Mouse (Mus musculus) embryonic facial prominence, embryonic 10.5 days (tissue): ENCODE measurements at regions not wholly inside any gene's neighbourhood (a gene's known extent, or its start where the extent isn't known, plus 50 kb on each side); places are given as distances from the start of the nearest gene placed in this dataset.

Source experiments
- DNase-seq: peaks from one replicate; pipeline ENCODE4 v3.0.0-alpha.2; 2017; ENCODE audit warnings: low spot score
- H3K27ac ChIP-seq: fragments of 300-500 bp; sonication (generic); replicated peaks from 2 replicates; pipeline ENCODE4 v1.5.1; 2016; ENCODE audit warnings: mild to moderate bottlenecking
- H3K27me3 ChIP-seq: fragments of 300-500 bp; sonication (generic); replicated peaks from 2 replicates; pipeline ENCODE4 v1.6.1; 2016; ENCODE audit warnings: low read depth, mild to moderate bottlenecking; ENCODE audit not compliant: poor library complexity, severe bottlenecking
- H3K36me3 ChIP-seq: fragments of 300-500 bp; sonication (generic); replicated peaks from 2 replicates; pipeline ENCODE4 v1.6.1; 2016; ENCODE audit warnings: mild to moderate bottlenecking, moderate library complexity
- H3K4me1 ChIP-seq: fragments of 300-500 bp; sonication (generic); 2 replicates; pipeline ENCODE4 v1.6.1; 2016
- H3K4me3 ChIP-seq: fragments of 300-500 bp; sonication (generic); 2 replicates; pipeline ENCODE4 v1.5.1; 2016; ENCODE audit warnings: mild to moderate bottlenecking, moderate library complexity
- H3K9me3 ChIP-seq: fragments of 300-500 bp; sonication (generic); 2 replicates; pipeline ENCODE4 v1.6.1; 2016; ENCODE audit warnings: mild to moderate bottlenecking
- WGBS: fragments of 180-500 bp; shearing (Covaris S2); methylation state at CpG from one replicate; pipeline ENCODE4 v1.1.7; 2016; 5-methylcytosine and 5-hydroxymethylcytosine counted together

GRCm38 (mm10) chr8:10879049-10879847 is 129.0 kb downstream of the Irs2 start:
- no peak overlapping the region for H3K4me3 ChIP-seq
- no peaks in the 10 kb centered on the region for H3K4me1 ChIP-seq
- no peaks in the 10 kb centered on the region for H3K36me3 ChIP-seq
- no peaks in the 10 kb centered on the region for H3K9me3 ChIP-seq
- H3K27ac ChIP-seq: no peak overlapping the region
- 88% methylated on average over 10 of the region's 10 CpGs for WGBS
- no peak for DNase-seq
- peaks cover 37% of the 10 kb centered on the region; the same call in 1 of the 2 replicates for H3K27me3 ChIP-seq

- H3K27me3 ChIP-seq: peaks cover 39% of the 10 kb centered on the region; the same call in 1 of the 2 replicates
- H3K4me3 ChIP-seq: no peak overlapping the region
- 90% methylated on average over 4 of the region's 4 CpGs for WGBS
- H3K4me1 ChIP-seq: no peaks in the 10 kb centered on the region
- no peaks in the 10 kb centered on the region for H3K36me3 ChIP-seq
- H3K9me3 ChIP-seq: no peaks in the 10 kb centered on the region
- no peak overlapping the region for H3K27ac ChIP-seq
- no peak for DNase-seq
Observed at GRCm38 (mm10) chr8:10878371-10878770, 129.9 kb downstream of the Irs2 start.

DNA sequence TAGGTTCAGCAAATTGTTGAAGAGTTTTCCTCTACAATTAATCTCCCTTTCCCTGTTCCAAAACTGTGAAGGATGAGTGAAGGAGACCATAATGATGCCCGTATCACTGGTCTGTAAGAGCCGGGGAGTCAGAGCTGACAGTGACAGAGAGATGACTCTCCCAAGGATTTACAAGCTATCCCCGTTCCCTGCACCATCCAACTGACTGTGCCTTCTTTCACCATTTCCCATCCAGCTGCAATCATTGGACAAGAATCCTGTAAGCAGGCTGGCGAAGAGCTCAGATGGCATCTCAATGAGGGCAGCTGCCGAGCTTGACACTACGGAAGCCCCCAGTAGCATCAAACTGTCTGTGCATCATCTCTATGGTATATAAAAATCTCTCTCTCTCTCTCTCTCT is 133.1 kb downstream of the Irs2 start:
- Histone ChIP-seq H3K36me3 (no peaks in the 10 kb centered on the region), H3K27ac (no peak overlapping the region), H3K4me3 (no peak overlapping the region), H3K27me3 (peaks cover 25% of the 10 kb centered on the region; the same call in 1 of the 2 replicates), H3K9me3 (no peaks in the 10 kb centered on the region), H3K4me1 (no peaks in the 10 kb centered on the region)
- DNase-seq: no peak
- WGBS: 86% methylated on average over 6 of the region's 6 CpGs

DNA sequence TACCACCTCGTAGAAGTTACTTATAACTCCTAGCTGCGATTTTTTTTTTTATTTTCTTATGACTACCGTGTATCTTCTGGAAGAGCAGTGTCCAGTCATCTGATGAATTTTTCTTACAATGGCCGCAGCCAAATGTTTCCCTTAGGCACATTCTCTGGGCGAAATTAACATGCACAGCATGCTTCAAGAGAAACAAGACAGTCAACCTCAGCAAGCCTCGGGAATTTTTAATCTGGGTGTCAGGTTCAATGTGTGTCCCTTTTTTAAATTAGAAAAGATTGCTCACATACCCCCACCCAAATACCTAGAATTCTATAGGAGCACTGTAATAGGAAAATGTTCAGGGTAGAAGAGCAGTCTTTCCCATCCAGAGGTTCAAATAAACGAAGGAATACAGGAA is 136.8 kb downstream of the Irs2 start:
- Histone ChIP-seq H3K27me3 (0 out of 2 replicates have a peak, but pooled peaks cover 10% of the 10 kb centered on the region), H3K4me3 (no peak overlapping the region), H3K27ac (no peak overlapping the region), H3K36me3 (no peaks in the 10 kb centered on the region), H3K4me1 (0 out of 2 replicates have a peak, but pooled peaks cover 2% of the 10 kb centered on the region), H3K9me3 (no peaks in the 10 kb centered on the region)
- 59% methylated on average over 7 of the region's 7 CpGs for WGBS
- DNase-seq: no peak

DNA sequence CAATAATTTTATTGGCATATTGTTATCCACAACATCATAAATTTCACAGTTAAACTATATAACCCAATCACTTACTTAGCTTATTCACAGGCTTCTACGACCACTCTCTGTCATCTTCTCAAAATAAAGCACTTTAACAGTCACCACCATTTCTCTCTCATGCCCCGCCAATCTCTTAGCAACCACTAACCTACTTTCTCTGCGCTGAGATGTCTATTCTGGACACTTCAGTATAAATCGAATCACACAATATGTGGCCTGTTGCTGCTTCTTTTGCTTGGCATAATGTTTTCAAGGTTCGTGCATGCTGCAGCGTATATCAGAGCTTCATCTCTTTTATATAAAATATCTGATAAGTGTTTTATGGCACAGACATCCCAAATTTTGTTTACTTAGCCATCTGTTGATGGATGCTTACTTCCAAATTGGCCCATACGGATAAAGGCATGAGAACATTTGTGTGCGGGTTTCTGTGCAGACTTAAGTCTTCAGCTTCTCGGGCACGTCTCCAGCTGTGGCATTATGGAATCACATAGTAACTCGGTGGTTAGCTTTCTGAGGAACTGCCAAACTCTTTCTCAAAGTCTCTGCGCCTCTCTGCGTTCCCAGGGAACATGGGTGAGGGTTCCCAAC is 137.7 kb downstream of the Irs2 start:
- no peak overlapping the region for H3K4me3 ChIP-seq
- DNase-seq: no peak
- H3K36me3 ChIP-seq: no peaks in the 10 kb centered on the region
- H3K4me1 ChIP-seq: peaks cover 10% of the 10 kb centered on the region
- H3K9me3 ChIP-seq: no peaks in the 10 kb centered on the region
- 87% methylated on average over 13 of the region's 13 CpGs for WGBS
- H3K27ac ChIP-seq: no peak overlapping the region
- H3K27me3 ChIP-seq: 0 out of 2 replicates have a peak, but pooled peaks cover 8% of the 10 kb centered on the region

- no peaks in the 10 kb centered on the region for H3K36me3 ChIP-seq
- peaks cover 15% of the 10 kb centered on the region for H3K4me1 ChIP-seq
- no peaks in the 10 kb centered on the region for H3K9me3 ChIP-seq
- no peak overlapping the region for H3K4me3 ChIP-seq
- 83% methylated on average over 10 of the region's 10 CpGs for WGBS
- no peak for DNase-seq
- H3K27ac ChIP-seq: no peak overlapping the region
- 0 out of 2 replicates have a peak, but pooled peaks cover 4% of the 10 kb centered on the region for H3K27me3 ChIP-seq
Observed at GRCm38 (mm10) chr8:10869866-10870265, 138.4 kb downstream of the Irs2 start.

GRCm38 (mm10) chr8:10866696-10867395 is 141.4 kb downstream of the Irs2 start:
- Histone ChIP-seq H3K4me3 (no peak overlapping the region), H3K27ac (no peak overlapping the region), H3K4me1 (peaks cover 15% of the 10 kb centered on the region), H3K36me3 (no peaks in the 10 kb centered on the region), H3K9me3 (no peaks in the 10 kb centered on the region), H3K27me3 (peaks cover 5% of the 10 kb centered on the region; the same call in 1 of the 2 replicates)
- no peak for DNase-seq
- 79% methylated on average over 7 of the region's 7 CpGs for WGBS

DNA sequence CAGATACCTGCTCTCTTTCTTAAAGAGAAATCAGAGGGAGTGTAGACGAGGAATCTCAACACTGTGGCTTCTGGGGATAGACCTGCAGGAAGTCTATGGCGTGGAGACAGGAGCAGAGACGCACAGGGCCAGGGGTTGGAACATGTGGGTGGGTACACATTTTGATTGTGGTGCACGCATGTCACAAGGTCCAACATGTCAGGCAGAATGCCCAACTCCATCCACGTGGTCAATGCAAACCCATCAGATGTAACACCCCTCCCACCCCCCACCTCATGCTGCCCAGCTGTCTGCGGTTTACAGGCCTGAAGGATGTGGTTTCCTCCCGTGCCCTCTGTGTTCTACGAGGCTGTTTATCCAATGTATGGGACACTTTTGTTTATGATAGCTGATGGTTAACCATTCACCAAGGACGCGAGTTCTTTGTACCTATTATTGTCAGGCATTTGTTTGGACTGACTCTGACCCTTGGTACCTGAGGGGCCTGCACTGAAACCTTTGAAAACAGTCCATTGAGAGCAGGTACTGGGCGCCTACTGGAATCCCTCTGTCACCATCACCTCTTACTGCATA is 142.2 kb downstream of the Irs2 start:
- no peak for DNase-seq
- H3K27ac ChIP-seq: peak overlapping the region; percentile 24; the same call in 1 of the 2 replicates
- 78% methylated on average over 11 of the region's 11 CpGs for WGBS

GRCm38 (mm10) chr8:10865415-10865821 is 142.8 kb downstream of the Irs2 start:
- Histone ChIP-seq H3K4me3 (no peak overlapping the region), H3K4me1 (peaks cover 15% of the 10 kb centered on the region), H3K9me3 (no peaks in the 10 kb centered on the region), H3K27me3 (peaks cover 5% of the 10 kb centered on the region; the same call in 1 of the 2 replicates), H3K36me3 (no peaks in the 10 kb centered on the region), H3K27ac (peak overlapping the region; percentile 24)
- 51% methylated on average over 8 of the region's 8 CpGs for WGBS
- DNase-seq: no peak

More for the DNA sequence above, 142.2 kb downstream of the Irs2 start:
- H3K36me3 ChIP-seq: no peaks in the 10 kb centered on the region
- no peak overlapping the region for H3K4me3 ChIP-seq
- peaks cover 15% of the 10 kb centered on the region for H3K4me1 ChIP-seq
- H3K9me3 ChIP-seq: no peaks in the 10 kb centered on the region
- H3K27me3 ChIP-seq: peaks cover 5% of the 10 kb centered on the region; the same call in 1 of the 2 replicates

GRCm38 (mm10) chr8:10862442-10862841 is 145.8 kb downstream of the Irs2 start:
- H3K4me1 ChIP-seq: peaks cover 18% of the 10 kb centered on the region
- no peaks in the 10 kb centered on the region for H3K36me3 ChIP-seq
- no peaks in the 10 kb centered on the region for H3K9me3 ChIP-seq
- peaks cover 12% of the 10 kb centered on the region for H3K27me3 ChIP-seq
- WGBS: 90% methylated on average over 13 of the region's 13 CpGs
- no peak for DNase-seq
- no peak overlapping the region for H3K27ac ChIP-seq
- no peak overlapping the region for H3K4me3 ChIP-seq

DNA sequence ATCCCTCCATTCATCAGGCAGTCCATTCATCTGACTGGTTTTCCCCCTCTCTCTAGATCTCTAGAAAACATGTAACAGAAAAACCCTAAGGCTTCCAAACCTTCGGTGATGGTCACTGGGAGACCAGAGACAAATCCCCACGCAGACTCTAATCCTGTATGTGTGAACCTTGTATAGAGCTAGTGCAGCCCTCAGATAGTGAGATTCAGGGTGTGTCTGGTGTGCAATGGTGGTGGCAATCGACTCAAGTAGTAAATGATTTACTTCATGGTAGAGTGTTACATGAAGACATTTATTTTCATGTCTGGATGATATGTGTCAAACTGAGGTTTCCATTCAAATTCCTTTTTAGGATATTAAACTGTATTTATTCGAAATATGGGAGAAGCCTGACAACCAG is 147.4 kb downstream of the Irs2 start:
- Histone ChIP-seq H3K9me3 (no peaks in the 10 kb centered on the region), H3K36me3 (no peaks in the 10 kb centered on the region), H3K4me1 (peaks cover 16% of the 10 kb centered on the region), H3K27ac (no peak overlapping the region), H3K27me3 (peaks cover 12% of the 10 kb centered on the region), H3K4me3 (no peak overlapping the region)
- 89% methylated on average over 4 of the region's 4 CpGs for WGBS
- no peak for DNase-seq

GRCm38 (mm10) chr8:10857874-10858273 is 150.4 kb downstream of the Irs2 start:
- no peaks in the 10 kb centered on the region for H3K36me3 ChIP-seq

More at GRCm38 (mm10) chr8:10857874-10858273, 150.4 kb downstream of the Irs2 start:
- Histone ChIP-seq H3K27ac (no peak overlapping the region), H3K27me3 (peaks cover 7% of the 10 kb centered on the region), H3K9me3 (no peaks in the 10 kb centered on the region), H3K4me3 (no peak overlapping the region), H3K4me1 (peaks cover 17% of the 10 kb centered on the region)
- 89% methylated on average over 3 of the region's 3 CpGs for whole genome bisulfite sequencing
- no peak for DNase-seq
